Mouse (Mus musculus) intestine, embryonic 15.5 days (tissue): ENCODE measurements around the gene Snrnp70. TPM values are rescaled to one million over a fixed set of nuclear protein-coding genes. Genes with fewer than 3 reads are reported as not detected.
"Not testable (repeated sequence)": the region's sequence is repeated elsewhere in the genome, so short reads cannot be mapped to it uniquely, and the experiment has no call there.

Experiments used
- ATAC-seq: fragments of 200-750 bp; cut with Nextera tagmentation; 2 replicates; pipeline ENCODE4 v1.8.0; 2017; ENCODE audit warnings: moderate TSS enrichment, moderate library complexity
- H3K27ac ChIP-seq: fragments of 300-500 bp; sonication (generic); 2 replicates; pipeline ENCODE4 v1.5.1; 2015; ENCODE audit warnings: mild to moderate bottlenecking, inconsistent platforms
- H3K27me3 ChIP-seq: fragments of 300-500 bp; sonication (generic); replicated peaks from 2 replicates; pipeline ENCODE4 v1.6.1; 2015; ENCODE audit warnings: inconsistent platforms
- H3K36me3 ChIP-seq: fragments of 300-500 bp; sonication (generic); 2 replicates; pipeline ENCODE4 v1.6.1; 2015; ENCODE audit warnings: inconsistent platforms
- H3K4me1 ChIP-seq: fragments of 300-500 bp; sonication (generic); replicated peaks from 2 replicates; pipeline ENCODE4 v1.6.1; 2015; ENCODE audit warnings: inconsistent platforms
- H3K4me2 ChIP-seq: fragments of 300-500 bp; sonication (generic); replicated peaks from 2 replicates; pipeline ENCODE4 v1.6.1; 2015; ENCODE audit warnings: mild to moderate bottlenecking, inconsistent platforms
- H3K4me3 ChIP-seq: fragments of 300-500 bp; sonication (generic); replicated peaks from 2 replicates; pipeline ENCODE4 v1.5.1; 2015; ENCODE audit warnings: inconsistent platforms
- H3K9ac ChIP-seq: fragments of 300-500 bp; sonication (generic); 2 replicates; pipeline ENCODE4 v1.6.1; 2015; ENCODE audit warnings: inconsistent platforms
- H3K9me3 ChIP-seq: fragments of 300-500 bp; sonication (generic); 2 replicates; pipeline ENCODE4 v1.6.1; 2016; ENCODE audit warnings: inconsistent platforms
- WGBS: fragments of 180-500 bp; shearing (Covaris S2); methylation state at CpG from one replicate; pipeline ENCODE4 v1.1.7; 2015; 5-methylcytosine and 5-hydroxymethylcytosine counted together
- polyA plus RNA-seq: library from polyadenylated mRNA; unstranded; fragments of >200 nt; fragmentation: Nextera tagmentation; extraction: Ambion mirVana; gene quantifications from 2 replicates; pipeline ENCODE4 v1.2.1, GENCODE M21; 2015

Snrnp70 gene
- polyA plus RNA-seq, 1 experiment from 2014 or later = 195 TPM

GRCm38 (mm10) chr7:45360404-45361125 lies 35.0 kb downstream of the Snrnp70 start:
- no peaks in the 10 kb centered on the region for H3K9me3 ChIP-seq
- H3K27me3 ChIP-seq = peaks cover 34% of the 10 kb centered on the region
- no peak overlapping the region for H3K9ac ChIP-seq
- H3K4me2 ChIP-seq = peak overlapping the region; percentile 95
- H3K36me3 ChIP-seq = no peaks in the 10 kb centered on the region
- 50% methylated on average over 18 of the region's 18 CpGs for WGBS
- ATAC-seq = 0 out of 2 replicates have a peak, but pooled peaks have one; percentile 0
- H3K27ac ChIP-seq = no peak overlapping the region
- H3K4me3 ChIP-seq = no peak overlapping the region
- peaks cover 15% of the 10 kb centered on the region for H3K4me1 ChIP-seq

GRCm38 (mm10) chr7:45359081-45359480 lies 36.5 kb downstream of the Snrnp70 start:
- peaks cover 15% of the 10 kb centered on the region for H3K4me1 ChIP-seq
- 55% methylated on average over 11 of the region's 11 CpGs for WGBS
- H3K27ac ChIP-seq, H3K4me2 ChIP-seq, H3K36me3 ChIP-seq, ATAC-seq, H3K9ac ChIP-seq, H3K4me3 ChIP-seq, H3K9me3 ChIP-seq: not testable (repeated sequence)
- H3K27me3 ChIP-seq = peaks cover 24% of the 10 kb centered on the region

GRCm38 (mm10) chr7:45356087-45356486 lies 39.5 kb downstream of the Snrnp70 start:
- H3K4me1 ChIP-seq = 0 out of 2 replicates have a peak, but pooled peaks cover 2% of the 10 kb centered on the region
- 51% methylated on average over 13 of the region's 13 CpGs for WGBS
- H3K36me3 ChIP-seq = no peaks in the 10 kb centered on the region
- no peak overlapping the region for H3K9ac ChIP-seq
- no peak for ATAC-seq
- no peak overlapping the region for H3K27ac ChIP-seq
- no peaks in the 10 kb centered on the region for H3K9me3 ChIP-seq
- no peak overlapping the region for H3K4me2 ChIP-seq
- H3K27me3 ChIP-seq = peaks cover 12% of the 10 kb centered on the region
- no peak overlapping the region for H3K4me3 ChIP-seq

- H3K4me2 ChIP-seq = no peak overlapping the region
- H3K4me3 ChIP-seq = no peak overlapping the region
- no peaks in the 10 kb centered on the region for H3K36me3 ChIP-seq
- H3K9me3 ChIP-seq = no peaks in the 10 kb centered on the region
- WGBS = 71% methylated on average over 15 of the region's 15 CpGs
- H3K9ac ChIP-seq = no peak overlapping the region
- no peaks in the 10 kb centered on the region for H3K4me1 ChIP-seq
- ATAC-seq = peak; percentile 32; the same call in 1 of the 2 replicates
- H3K27ac ChIP-seq = no peak overlapping the region
- peaks cover 7% of the 10 kb centered on the region for H3K27me3 ChIP-seq
Measured at GRCm38 (mm10) chr7:45355318-45356020, 40.1 kb downstream of the Snrnp70 start.

- 22% methylated on average over 5 of the region's 5 CpGs for WGBS
- ATAC-seq = no peak
- H3K27me3 ChIP-seq = no peaks in the 10 kb centered on the region
- H3K36me3 ChIP-seq = no peaks in the 10 kb centered on the region
- no peak overlapping the region for H3K9ac ChIP-seq
- no peaks in the 10 kb centered on the region for H3K4me1 ChIP-seq
- no peak overlapping the region for H3K27ac ChIP-seq
- no peak overlapping the region for H3K4me3 ChIP-seq
- H3K4me2 ChIP-seq = no peak overlapping the region
- no peaks in the 10 kb centered on the region for H3K9me3 ChIP-seq
Measured at GRCm38 (mm10) chr7:45353041-45353440, 42.5 kb downstream of the Snrnp70 start.

- no peak for ATAC-seq
- 72% methylated on average over 13 of the region's 13 CpGs for WGBS
- H3K4me2 ChIP-seq = no peak overlapping the region
Measured at GRCm38 (mm10) chr7:45346905-45347304, 48.6 kb downstream of the Snrnp70 start.

GRCm38 (mm10) chr7:45343543-45343942 lies 52.0 kb downstream of the Snrnp70 start:
- H3K4me3 ChIP-seq = no peak overlapping the region
- no peak overlapping the region for H3K9ac ChIP-seq
- H3K9me3 ChIP-seq = no peaks in the 10 kb centered on the region
- no peak overlapping the region for H3K27ac ChIP-seq
- H3K4me1 ChIP-seq = peaks cover 23% of the 10 kb centered on the region
- ATAC-seq = no peak
- no peaks in the 10 kb centered on the region for H3K36me3 ChIP-seq
- H3K4me2 ChIP-seq = no peak overlapping the region
- 0 out of 2 replicates have a peak, but pooled peaks cover 3% of the 10 kb centered on the region for H3K27me3 ChIP-seq
- 37% methylated on average over 13 of the region's 13 CpGs for WGBS

More at GRCm38 (mm10) chr7:45346905-45347304, 48.6 kb downstream of the Snrnp70 start:
- Histone ChIP-seq H3K9ac (no peak overlapping the region), H3K36me3 (no peaks in the 10 kb centered on the region), H3K4me3 (no peak overlapping the region), H3K4me1 (no peaks in the 10 kb centered on the region), H3K9me3 (no peaks in the 10 kb centered on the region), H3K27me3 (0 out of 2 replicates have a peak, but pooled peaks cover 3% of the 10 kb centered on the region), H3K27ac (no peak overlapping the region)

- Histone ChIP-seq H3K4me1 (peaks cover 36% of the 10 kb centered on the region), H3K4me2 (no peak overlapping the region), H3K4me3 (no peak overlapping the region), H3K36me3 (no peaks in the 10 kb centered on the region), H3K9me3 (no peaks in the 10 kb centered on the region), H3K27ac (no peak overlapping the region), H3K9ac (no peak overlapping the region), H3K27me3 (0 out of 2 replicates have a peak, but pooled peaks cover 3% of the 10 kb centered on the region)
- WGBS = 93% methylated on average over 11 of the region's 11 CpGs
- no peak for ATAC-seq
Measured at GRCm38 (mm10) chr7:45342081-45342480, 53.5 kb downstream of the Snrnp70 start.

GRCm38 (mm10) chr7:45341303-45341702 lies 54.2 kb downstream of the Snrnp70 start:
- Histone ChIP-seq H3K4me1 (peaks cover 36% of the 10 kb centered on the region), H3K27ac (peak overlapping the region; percentile 15; the same call in 1 of the 2 replicates), H3K4me3 (no peak overlapping the region), H3K36me3 (no peaks in the 10 kb centered on the region), H3K9me3 (no peaks in the 10 kb centered on the region), H3K27me3 (0 out of 2 replicates have a peak, but pooled peaks cover 3% of the 10 kb centered on the region), H3K4me2 (peak overlapping the region; percentile 92), H3K9ac (no peak overlapping the region)
- ATAC-seq = peak; percentile 21
- 4% methylated on average over 8 of the region's 8 CpGs for WGBS

- Histone ChIP-seq H3K27ac (peak overlapping the region; percentile 38; the same call in 1 of the 2 replicates), H3K9me3 (no peaks in the 10 kb centered on the region), H3K9ac (peak overlapping the region; percentile 60; the same call in 1 of the 2 replicates), H3K4me2 (peak overlapping the region; percentile 92), H3K36me3 (no peaks in the 10 kb centered on the region), H3K4me3 (peak overlapping the region; percentile 56), H3K4me1 (peaks cover 36% of the 10 kb centered on the region), H3K27me3 (0 out of 2 replicates have a peak, but pooled peaks cover 3% of the 10 kb centered on the region)
- WGBS = 2% methylated on average over 11 of the region's 11 CpGs
- ATAC-seq = peak; percentile 41
Measured at GRCm38 (mm10) chr7:45340669-45341068, 54.9 kb downstream of the Snrnp70 start.

- Histone ChIP-seq H3K36me3 (no peaks in the 10 kb centered on the region), H3K9me3 (no peaks in the 10 kb centered on the region), H3K4me1 (peaks cover 40% of the 10 kb centered on the region), H3K9ac (peak overlapping the region; percentile 60; the same call in 1 of the 2 replicates), H3K27me3 (0 out of 2 replicates have a peak, but pooled peaks cover 3% of the 10 kb centered on the region), H3K4me2 (peak overlapping the region; percentile 92), H3K27ac (peak overlapping the region; percentile 38; the same call in 1 of the 2 replicates), H3K4me3 (peak overlapping the region; percentile 56)
- 2% methylated on average over 11 of the region's 11 CpGs for WGBS
- ATAC-seq = no peak
Measured at GRCm38 (mm10) chr7:45340066-45340442, 55.5 kb downstream of the Snrnp70 start.

- peak; percentile 82 for ATAC-seq
- Histone ChIP-seq H3K9me3 (no peaks in the 10 kb centered on the region), H3K36me3 (no peaks in the 10 kb centered on the region), H3K9ac (peak overlapping the region; percentile 60), H3K27ac (peak overlapping the region; percentile 71), H3K27me3 (0 out of 2 replicates have a peak, but pooled peaks cover 3% of the 10 kb centered on the region), H3K4me3 (peak overlapping the region; percentile 56), H3K4me1 (peaks cover 45% of the 10 kb centered on the region), H3K4me2 (peak overlapping the region; percentile 92)
- under 1% methylated on average over 37 of the region's 39 CpGs for WGBS
Measured at GRCm38 (mm10) chr7:45339410-45340065, 56.0 kb downstream of the Snrnp70 start.
